Mouse (Mus musculus) adrenal gland, postnatal 14 days (tissue): Measurements from ENCODE around the gene Col4a3bp. TPM values are rescaled to one million over a fixed set of nuclear protein-coding genes. Genes with fewer than 3 reads are reported as not detected.
A peak's percentile ranks its signal among the peaks of the same experiment; 100 is the strongest.

Experiments used
- DNase-seq: peaks from one replicate; pipeline ENCODE4 v3.0.0; 2021; ENCODE audit warnings: mixed read lengths
- total RNA-seq: library from RNA; stranded (reverse); gene quantifications from 2 replicates; pipeline ENCODE4 v1.2.3, GENCODE M21; 2021

The Col4a3bp gene
- total RNA-seq, 1 experiment from 2014 or later, result 81.6 TPM

GRCm38 (mm10) chr13:96541381-96541780, 1.0 kb upstream of the Col4a3bp start:
- DNase-seq, result no peak

GRCm38 (mm10) chr13:96542901-96543891, 778 bp downstream of the Col4a3bp start:
- DNase-seq, result peak; percentile 73

- DNase-seq, result no peak
Observed at GRCm38 (mm10) chr13:96544506-96544905, 2.1 kb downstream of the Col4a3bp start.

- DNase-seq, result no peak
Observed at GRCm38 (mm10) chr13:96547250-96547649, 4.8 kb downstream of the Col4a3bp start.

GRCm38 (mm10) chr13:96547941-96548340, 5.5 kb downstream of the Col4a3bp start:
- DNase-seq, result no peak

- no peak for DNase-seq
Observed at GRCm38 (mm10) chr13:96555099-96555498, 12.7 kb downstream of the Col4a3bp start.

GRCm38 (mm10) chr13:96567977-96568376, 25.6 kb downstream of the Col4a3bp start:
- no peak for DNase-seq

GRCm38 (mm10) chr13:96570313-96571015, 28.0 kb downstream of the Col4a3bp start:
- peak; percentile 14 for DNase-seq

GRCm38 (mm10) chr13:96571016-96571361, 28.6 kb downstream of the Col4a3bp start:
- no peak for DNase-seq

GRCm38 (mm10) chr13:96574170-96574569, 31.8 kb downstream of the Col4a3bp start:
- DNase-seq, result no peak

GRCm38 (mm10) chr13:96579104-96579503, 36.7 kb downstream of the Col4a3bp start:
- no peak for DNase-seq

- no peak for DNase-seq
Observed at GRCm38 (mm10) chr13:96579979-96580378, 37.6 kb downstream of the Col4a3bp start.

GRCm38 (mm10) chr13:96584201-96584600, 41.8 kb downstream of the Col4a3bp start:
- DNase-seq, result no peak

GRCm38 (mm10) chr13:96586540-96586939, 44.1 kb downstream of the Col4a3bp start:
- no peak for DNase-seq

GRCm38 (mm10) chr13:96588642-96589041, 46.2 kb downstream of the Col4a3bp start:
- no peak for DNase-seq

- peak; percentile 26 for DNase-seq
Observed at GRCm38 (mm10) chr13:96593621-96594020, 51.2 kb downstream of the Col4a3bp start.

- no peak for DNase-seq
Observed at GRCm38 (mm10) chr13:96594070-96594469, 51.7 kb downstream of the Col4a3bp start.

- DNase-seq, result peak; percentile 24
Observed at GRCm38 (mm10) chr13:96599182-96599581, 56.8 kb downstream of the Col4a3bp start.

GRCm38 (mm10) chr13:96604242-96604641, 61.8 kb downstream of the Col4a3bp start:
- no peak for DNase-seq

- no peak for DNase-seq
Observed at GRCm38 (mm10) chr13:96614615-96615014, 72.2 kb downstream of the Col4a3bp start.

GRCm38 (mm10) chr13:96620891-96621290, 78.5 kb downstream of the Col4a3bp start:
- no peak for DNase-seq

- DNase-seq, result no peak
Observed at GRCm38 (mm10) chr13:96630396-96630795, 88.0 kb downstream of the Col4a3bp start.

- no peak for DNase-seq
Observed at GRCm38 (mm10) chr13:96644168-96644567, 101.8 kb downstream of the Col4a3bp start.
